Mouse (Mus musculus) right cerebral cortex, postnatal 36 days (tissue): ENCODE data around the gene Coq10a.
A peak's percentile ranks its signal among the peaks of the same experiment; 100 is the strongest.

ENCODE experiments used
- DNase-seq, 2 experiments: peaks; one replicate each; pipeline ENCODE4 v3.0.0; 2022; ENCODE audit warnings: low spot score in 2 of 2, mixed read lengths in 1 of 2

Gene Coq10a

GRCm38 (mm10) chr10:128385902-128386301 is 17.1 kb upstream of the Coq10a start:
- no peak for DNase-seq

GRCm38 (mm10) chr10:128382482-128382881 is 13.7 kb upstream of the Coq10a start:
- no peak for DNase-seq

GRCm38 (mm10) chr10:128380565-128380964 is 11.8 kb upstream of the Coq10a start:
- DNase-seq = no peak

- DNase-seq = no peak
These were observed 10.5 kb upstream of the Coq10a start for GRCm38 (mm10) chr10:128379260-128379659.

GRCm38 (mm10) chr10:128378462-128378861 is 9.7 kb upstream of the Coq10a start:
- no peak for DNase-seq

- DNase-seq = no peak
These were observed 9.2 kb upstream of the Coq10a start for GRCm38 (mm10) chr10:128377940-128378448.

GRCm38 (mm10) chr10:128377222-128377939 is 8.6 kb upstream of the Coq10a start:
- no peak for DNase-seq

GRCm38 (mm10) chr10:128376455-128377211 is 7.8 kb upstream of the Coq10a start, which contains the start of gene Ankrd52:
Ankrd52 (plus strand) TSS chr10:128377115.
- peak; percentile 43 to 61 for DNase-seq

GRCm38 (mm10) chr10:128376099-128376454 is 7.3 kb upstream of the Coq10a start:
- no peak for DNase-seq

GRCm38 (mm10) chr10:128374393-128374792 is 5.6 kb upstream of the Coq10a start:
- no peak for DNase-seq

GRCm38 (mm10) chr10:128372989-128373748 is 4.4 kb upstream of the Coq10a start:
- no peak for DNase-seq

- no peak for DNase-seq
These were observed 3.3 kb upstream of the Coq10a start for GRCm38 (mm10) chr10:128372142-128372541.

- DNase-seq = no peak
These were observed 1.8 kb upstream of the Coq10a start for GRCm38 (mm10) chr10:128370601-128371000.

GRCm38 (mm10) chr10:128370021-128370420 is 1.2 kb upstream of the Coq10a start:
- DNase-seq = no peak

- DNase-seq = no peak
These were observed 802 bp upstream of the Coq10a start for GRCm38 (mm10) chr10:128369599-128369998.

- DNase-seq = no peak
These were observed 384 bp upstream of the Coq10a start for GRCm38 (mm10) chr10:128369218-128369543.

GRCm38 (mm10) chr10:128367899-128368401 is 847 bp downstream of the Coq10a start:
- no peak for DNase-seq

GRCm38 (mm10) chr10:128362568-128362967 is 6.2 kb downstream of the Coq10a start:
- DNase-seq = no peak

GRCm38 (mm10) chr10:128361836-128362235 is 7.0 kb downstream of the Coq10a start:
- DNase-seq = no peak

GRCm38 (mm10) chr10:128359226-128359625 is 9.6 kb downstream of the Coq10a start:
- DNase-seq = no peak

- no peak for DNase-seq
These were observed 10.0 kb downstream of the Coq10a start for GRCm38 (mm10) chr10:128358796-128359195.

- DNase-seq = no peak
These were observed 21.3 kb downstream of the Coq10a start for GRCm38 (mm10) chr10:128347541-128347940.
